Mouse (Mus musculus) v-Abl transformed pro-B cells (cell line): ENCODE measurements around the gene Capns2.

ENCODE experiments used
- in situ Hi-C, 2 experiments: fragments of 400-800 bp; cut with MboI; formaldehyde crosslinking; loops; one replicate each; pipeline ENCODE4 v1.15.1; 2025; ENCODE audit not compliant: unreplicated experiment in 2 of 2

Gene Capns2

GRCm38 (mm10) chr8:92903488-92904135 lies 2.4 kb downstream of the Capns2 start:
- in situ Hi-C loops = no loop called here

- in situ Hi-C loops = no loop called here
Measured at GRCm38 (mm10) chr8:92906553-92906952, 5.3 kb downstream of the Capns2 start.

- in situ Hi-C loops = no loop called here
Measured at GRCm38 (mm10) chr8:92908448-92908847, 7.2 kb downstream of the Capns2 start.

- in situ Hi-C loops = no loop called here
Measured at GRCm38 (mm10) chr8:92911477-92911876, 10.3 kb downstream of the Capns2 start.

GRCm38 (mm10) chr8:92913396-92913795 lies 12.2 kb downstream of the Capns2 start:
- in situ Hi-C loops = no loop called here

GRCm38 (mm10) chr8:92916082-92916481 lies 14.9 kb downstream of the Capns2 start:
- in situ Hi-C loops = no loop called here

- in situ Hi-C loops = no loop called here
Measured at GRCm38 (mm10) chr8:92921768-92922167, 20.6 kb downstream of the Capns2 start.

GRCm38 (mm10) chr8:92928986-92929385 lies 27.8 kb downstream of the Capns2 start:
- in situ Hi-C loops = no loop called here

- in situ Hi-C loops = no loop called here
Measured at GRCm38 (mm10) chr8:92938056-92938455, 36.8 kb downstream of the Capns2 start.

GRCm38 (mm10) chr8:92949071-92949470 lies 47.9 kb downstream of the Capns2 start:
- in situ Hi-C loops = no loop called here

- in situ Hi-C loops = no loop called here
Measured at GRCm38 (mm10) chr8:92950639-92951371, 49.6 kb downstream of the Capns2 start.
